ENCODE assay signal across 29 mouse cellular contexts in genomic region chr8:53338006-53338405, GRCm38 (mm10).
"Had no signal": no experiment of that assay in that cellular context is flagged by ENCODE, and none has a peak within 500 bp of the region (broad histone marks: within the 10 kb centered on the region; RNA-seq: fewer than 3 reads in every experiment).

No protein-coding gene starts in this region.

- ATAC-seq: forebrain, embryonic 13.5 days; forebrain, embryonic 14.5 days; forebrain, embryonic 15.5 days; forebrain, embryonic 16.5 days; forebrain, postnatal 0 days had no signal

- H3K4me3 ChIP-seq: embryonic facial prominence, embryonic 10.5 days; embryonic facial prominence, embryonic 12.5 days; embryonic facial prominence, embryonic 13.5 days; embryonic facial prominence, embryonic 15.5 days; erythroblast, embryonic 14.5 days; forebrain, embryonic 10.5 days; forebrain, embryonic 12.5 days; forebrain, embryonic 13.5 days; forebrain, embryonic 15.5 days; gastrocnemius, adult 2 months; heart, adult 2 months had no signal

- H3K36me3 ChIP-seq: embryonic facial prominence, embryonic 10.5 days; embryonic facial prominence, embryonic 12.5 days; embryonic facial prominence, embryonic 13.5 days; embryonic facial prominence, embryonic 15.5 days; forebrain, embryonic 10.5 days; forebrain, embryonic 12.5 days; forebrain, embryonic 15.5 days had no signal

- H3K4me2 ChIP-seq: embryonic facial prominence, embryonic 12.5 days; embryonic facial prominence, embryonic 13.5 days; embryonic facial prominence, embryonic 15.5 days; forebrain, embryonic 12.5 days; forebrain, embryonic 13.5 days; forebrain, embryonic 15.5 days had no signal

- H3K27ac ChIP-seq: embryonic facial prominence, embryonic 10.5 days; embryonic facial prominence, embryonic 12.5 days; embryonic facial prominence, embryonic 13.5 days; embryonic facial prominence, embryonic 15.5 days; forebrain, embryonic 10.5 days; forebrain, embryonic 12.5 days; forebrain, embryonic 13.5 days; forebrain, embryonic 15.5 days; gastrocnemius, adult 2 months; heart, adult 2 months had no signal

- H3K9ac ChIP-seq: embryonic facial prominence, embryonic 12.5 days; embryonic facial prominence, embryonic 13.5 days; embryonic facial prominence, embryonic 15.5 days; forebrain, embryonic 12.5 days; forebrain, embryonic 13.5 days; forebrain, embryonic 15.5 days; forebrain, postnatal 0 days had no signal

- H3K4me1 ChIP-seq: embryonic facial prominence, embryonic 10.5 days; embryonic facial prominence, embryonic 12.5 days; embryonic facial prominence, embryonic 13.5 days; embryonic facial prominence, embryonic 15.5 days; forebrain, embryonic 10.5 days; forebrain, embryonic 12.5 days; forebrain, embryonic 13.5 days; forebrain, embryonic 15.5 days had no signal

- H3K27me3 ChIP-seq: embryonic facial prominence, embryonic 12.5 days; embryonic facial prominence, embryonic 13.5 days; embryonic facial prominence, embryonic 15.5 days; forebrain, embryonic 12.5 days; forebrain, embryonic 13.5 days; forebrain, embryonic 15.5 days had no signal

- H3K9me3 ChIP-seq: embryonic facial prominence, embryonic 10.5 days; embryonic facial prominence, embryonic 12.5 days; embryonic facial prominence, embryonic 13.5 days; embryonic facial prominence, embryonic 15.5 days; forebrain, embryonic 10.5 days; forebrain, embryonic 12.5 days; forebrain, embryonic 13.5 days; forebrain, embryonic 15.5 days had no signal

- DNase-seq: cerebellum, adult 2 months; cerebellum, adult 8-10 months; cerebellum, adult 9-10 months; cerebellum, adult 9-11 months; cerebellum, postnatal 10 days; cerebellum, postnatal 14 days; cerebellum, postnatal 25 days; cerebellum, postnatal 36 days; embryo, embryonic 11 days; forebrain, postnatal 0 days; gastrocnemius, adult 2 months; gastrocnemius, postnatal 10 days; gastrocnemius, postnatal 14 days; gastrocnemius, postnatal 25 days; gastrocnemius, postnatal 36 days; heart, adult 11 months; heart, adult 18-20 months; heart, adult 2 months had no signal
